Mouse (Mus musculus): ENCODE measurements around the gene Ddx54. TPM values are rescaled to one million over a fixed set of nuclear protein-coding genes. Genes with fewer than 3 reads are reported as not detected.
A peak's percentile ranks its signal among the peaks of the same experiment; 100 is the strongest.

Gene Ddx54
- total and polyA plus RNA-seq, 2 experiments from 2014 or later, result 32.6 to 36.2 TPM

DNA sequence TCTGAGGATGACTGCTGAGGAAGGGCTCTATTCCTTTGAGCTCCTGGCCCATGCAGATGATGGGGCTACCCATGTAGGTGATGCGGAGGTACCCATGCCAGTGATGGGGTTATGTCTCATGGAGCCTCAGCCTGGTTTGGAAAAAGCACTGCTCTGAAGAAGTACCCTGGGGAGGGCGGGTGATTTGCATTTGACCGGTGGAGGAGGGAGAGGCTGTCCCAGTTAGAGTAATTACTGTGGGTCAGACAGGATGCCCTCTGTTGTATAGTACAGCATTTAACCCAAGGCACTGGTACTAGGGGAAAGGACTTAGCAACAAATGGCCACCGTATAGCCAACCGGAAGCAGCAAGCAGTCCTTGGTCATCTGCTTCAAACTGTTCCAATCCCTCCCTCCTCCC lies 22.3 kb downstream of the Ddx54 start:
- Histone ChIP-seq H3K27me3 (ENCODE audit: insufficient read depth, low read length) (no peaks in the 10 kb centered on the region), H3K9me3 (ENCODE audit: low read length) (no peaks in the 10 kb centered on the region), H3K4me2 (ENCODE audit: low read depth, low read length, poor library complexity, severe bottlenecking) (no peak overlapping the region), H3K36me3 (ENCODE audit: insufficient read depth, low read length) (no peaks in the 10 kb centered on the region), H3K9ac (replicated peaks; ENCODE audit: low read length, poor library complexity, severe bottlenecking) (no peak overlapping the region), H3K4me3 (ENCODE audit: low read depth, low read length) (no peak overlapping the region), H3K4me1 (ENCODE audit: insufficient read depth, low read length) (no peaks in the 10 kb centered on the region), H3K27ac (ENCODE audit: low read depth, low read length) (no peak overlapping the region)
- DNase-seq (ENCODE audit: low spot score) (no peak), ATAC-seq (ENCODE audit: low FRiP score) (no peak)
- 54% methylated on average over 5 of the region's 5 CpGs for WGBS
- no peak for TF ChIP-seq CTCF (IDR thresholded peaks at IDR 0.05)

DNA sequence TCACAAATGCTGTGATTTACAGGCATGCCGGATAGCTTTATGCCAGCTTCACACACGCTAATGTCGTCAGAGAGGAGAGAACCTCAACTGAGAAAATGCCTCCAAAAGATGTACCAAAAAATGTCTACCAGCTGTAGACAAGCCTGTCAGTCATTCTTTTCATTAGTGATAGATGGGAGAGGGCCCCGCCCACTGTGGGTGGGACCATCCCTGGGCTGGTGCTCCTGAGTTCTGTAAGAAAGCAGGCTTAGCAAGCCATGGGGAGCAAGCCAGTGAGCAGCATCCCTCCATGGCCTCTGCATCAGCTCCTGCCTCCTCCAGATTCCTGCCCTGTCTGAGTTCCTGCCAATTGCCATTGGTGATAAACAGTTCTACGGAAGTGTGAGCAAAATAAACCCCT lies 23.1 kb downstream of the Ddx54 start:
- H3K4me2 ChIP-seq (ENCODE audit: low read depth, low read length, poor library complexity, severe bottlenecking), result no peak overlapping the region
- H3K27ac ChIP-seq (ENCODE audit: low read depth, low read length), result no peak overlapping the region
- H3K9ac ChIP-seq (replicated peaks; ENCODE audit: low read length, poor library complexity, severe bottlenecking), result no peak overlapping the region
- H3K4me1 ChIP-seq (ENCODE audit: insufficient read depth, low read length), result no peaks in the 10 kb centered on the region
- TF ChIP-seq CTCF (IDR thresholded peaks at IDR 0.05), result no peak
- no peak overlapping the region for H3K4me3 ChIP-seq (ENCODE audit: low read depth, low read length)
- H3K36me3 ChIP-seq (ENCODE audit: insufficient read depth, low read length), result no peaks in the 10 kb centered on the region
- WGBS, result 86% methylated on average over 5 of the region's 5 CpGs
- ATAC-seq (ENCODE audit: low FRiP score) (no peak), DNase-seq (ENCODE audit: low spot score) (no peak)
- H3K27me3 ChIP-seq (ENCODE audit: insufficient read depth, low read length), result no peaks in the 10 kb centered on the region
- no peaks in the 10 kb centered on the region for H3K9me3 ChIP-seq (ENCODE audit: low read length)

DNA sequence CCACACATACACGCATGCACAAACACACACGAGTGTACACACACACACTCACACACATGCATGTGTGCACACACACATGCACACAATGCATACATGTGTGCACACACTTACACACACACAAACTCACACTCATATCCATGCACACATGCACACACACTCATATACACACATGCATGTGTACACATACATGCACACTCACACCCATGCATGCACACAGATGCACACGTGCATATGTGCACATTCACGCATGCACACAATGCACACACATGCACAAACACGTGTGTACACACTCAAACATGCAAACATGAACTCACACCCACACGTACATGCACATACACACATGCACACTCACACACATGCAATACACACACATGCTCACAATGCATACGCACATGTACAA lies 27.6 kb downstream of the Ddx54 start:
- Histone ChIP-seq H3K9me3 (ENCODE audit: low read length) (no peaks in the 10 kb centered on the region), H3K4me2 (ENCODE audit: low read depth, low read length, poor library complexity, severe bottlenecking) (no peak overlapping the region), H3K27ac (ENCODE audit: low read depth, low read length) (no peak overlapping the region), H3K4me3 (ENCODE audit: low read depth, low read length) (no peak overlapping the region), H3K36me3 (ENCODE audit: insufficient read depth, low read length) (no peaks in the 10 kb centered on the region), H3K4me1 (ENCODE audit: insufficient read depth, low read length) (no peaks in the 10 kb centered on the region), H3K27me3 (ENCODE audit: insufficient read depth, low read length) (no peaks in the 10 kb centered on the region), H3K9ac (replicated peaks; ENCODE audit: low read length, poor library complexity, severe bottlenecking) (no peak overlapping the region)
- no peak for TF ChIP-seq CTCF (IDR thresholded peaks at IDR 0.05)
- WGBS, result 88% methylated on average over 7 of the region's 7 CpGs
- DNase-seq (ENCODE audit: low spot score) (no peak), ATAC-seq (ENCODE audit: low FRiP score) (no peak)

DNA sequence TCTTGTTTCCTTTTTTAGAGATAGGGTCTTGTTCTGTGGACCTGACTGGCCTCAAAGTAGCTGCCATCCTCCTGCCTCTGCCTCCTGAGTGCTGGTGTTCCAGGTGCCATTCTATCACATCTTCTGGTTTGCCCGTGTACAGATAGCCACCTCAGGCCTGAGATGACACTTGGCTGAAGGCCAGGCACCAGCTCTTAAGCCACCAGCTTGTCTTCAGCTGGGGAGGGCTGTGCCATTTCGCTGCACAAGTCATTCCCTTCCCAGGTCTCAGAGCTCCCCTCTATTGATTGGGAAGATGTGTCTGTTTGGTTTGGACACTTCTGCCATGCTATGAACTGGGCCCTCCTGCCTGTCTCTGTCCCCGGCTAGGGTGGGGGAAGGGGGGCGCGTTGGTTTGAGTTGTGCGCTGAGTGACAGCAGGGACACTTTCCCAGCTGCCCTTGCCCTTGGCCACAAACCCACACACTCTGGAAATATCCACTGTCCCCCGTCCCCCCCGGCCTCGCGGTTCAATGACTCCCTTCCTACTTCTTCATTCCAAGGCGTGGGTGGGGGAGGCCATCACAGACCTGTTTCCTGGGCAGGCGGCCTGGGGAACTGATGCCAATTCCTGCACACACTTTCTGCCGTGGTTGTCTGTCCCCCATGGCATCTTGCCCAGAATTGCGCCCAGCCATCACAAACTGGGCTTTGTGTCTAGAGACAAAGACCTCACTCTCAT lies 31.0 kb downstream of the Ddx54 start:
- H3K4me1 ChIP-seq (ENCODE audit: insufficient read depth, low read length), result no peaks in the 10 kb centered on the region
- no peak overlapping the region for H3K9ac ChIP-seq (replicated peaks; ENCODE audit: low read length, poor library complexity, severe bottlenecking)
- no peak overlapping the region for H3K4me2 ChIP-seq (ENCODE audit: low read depth, low read length, poor library complexity, severe bottlenecking)
- H3K36me3 ChIP-seq (ENCODE audit: insufficient read depth, low read length), result no peaks in the 10 kb centered on the region
- H3K27ac ChIP-seq (ENCODE audit: low read depth, low read length), result no peak overlapping the region
- DNase-seq (ENCODE audit: low spot score), result peak; percentile 41
- 63% methylated on average over 14 of the region's 14 CpGs for WGBS
- no peak for ATAC-seq (ENCODE audit: low FRiP score)
- no peaks in the 10 kb centered on the region; the same call in 1 of the 2 replicates for H3K27me3 ChIP-seq (ENCODE audit: insufficient read depth, low read length)
- no peak overlapping the region for H3K4me3 ChIP-seq (ENCODE audit: low read depth, low read length)
- no peaks in the 10 kb centered on the region for H3K9me3 ChIP-seq (ENCODE audit: low read length)
- TF ChIP-seq CTCF (IDR thresholded peaks at IDR 0.05), result no peak

DNA sequence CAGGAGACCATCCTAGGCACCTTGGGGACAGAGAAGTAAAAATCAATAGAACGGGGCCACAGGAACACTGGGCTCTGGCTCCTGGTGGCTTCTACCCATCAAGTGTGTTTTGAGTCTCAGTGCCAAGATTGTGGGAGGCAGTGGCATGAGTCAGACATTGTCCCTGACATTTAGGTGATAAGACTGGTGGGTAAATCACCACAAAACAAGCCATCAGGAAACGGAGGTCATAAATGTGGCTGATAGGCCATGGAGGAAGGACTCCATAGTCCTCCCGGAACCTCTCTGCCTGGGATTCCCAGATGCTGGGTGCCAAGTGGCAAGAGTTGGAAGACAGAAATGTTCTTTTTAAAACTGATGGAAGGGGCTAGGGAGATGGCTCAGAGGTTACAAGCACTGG lies 31.7 kb downstream of the Ddx54 start:
- Histone ChIP-seq H3K4me1 (ENCODE audit: insufficient read depth, low read length) (peaks cover 6% of the 10 kb centered on the region; the same call in 1 of the 2 replicates), H3K4me2 (ENCODE audit: low read depth, low read length, poor library complexity, severe bottlenecking) (no peak overlapping the region), H3K27me3 (ENCODE audit: insufficient read depth, low read length) (peaks cover 5% of the 10 kb centered on the region; the same call in 1 of the 2 replicates), H3K27ac (ENCODE audit: low read depth, low read length) (no peak overlapping the region), H3K9me3 (ENCODE audit: low read length) (no peaks in the 10 kb centered on the region), H3K4me3 (ENCODE audit: low read depth, low read length) (no peak overlapping the region), H3K36me3 (ENCODE audit: insufficient read depth, low read length) (no peaks in the 10 kb centered on the region), H3K9ac (replicated peaks; ENCODE audit: low read length, poor library complexity, severe bottlenecking) (no peak overlapping the region)
- WGBS, result 88% methylated on average over 3 of the region's 3 CpGs
- TF ChIP-seq CTCF (IDR thresholded peaks at IDR 0.05), result no peak
- ATAC-seq (ENCODE audit: low FRiP score), result no peak
- DNase-seq (ENCODE audit: low spot score), result no peak

DNA sequence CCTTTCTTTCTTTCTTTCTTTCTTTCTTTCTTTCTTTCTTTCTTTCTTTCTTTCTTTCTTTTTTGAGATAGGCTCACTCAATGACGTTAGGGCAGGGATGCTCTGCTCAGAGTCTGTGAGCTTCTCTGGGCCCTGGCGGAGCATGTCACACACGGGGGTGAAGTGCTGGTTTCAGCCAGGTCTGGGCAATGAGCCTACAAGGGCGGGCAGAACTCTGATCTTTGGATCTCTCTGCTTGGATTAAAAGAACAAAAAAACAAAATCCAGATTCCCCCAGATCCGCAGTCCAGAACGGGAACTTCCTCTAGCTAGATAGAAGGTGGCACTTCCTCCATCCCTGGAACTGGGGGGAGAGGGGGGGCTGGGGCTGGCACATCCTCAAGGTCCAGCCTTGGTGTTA lies 33.3 kb downstream of the Ddx54 start:
- Histone ChIP-seq H3K4me1 (ENCODE audit: insufficient read depth, low read length) (peaks cover 6% of the 10 kb centered on the region; the same call in 1 of the 2 replicates), H3K4me2 (ENCODE audit: low read depth, low read length, poor library complexity, severe bottlenecking) (no peak overlapping the region), H3K4me3 (ENCODE audit: low read depth, low read length) (no peak overlapping the region), H3K27me3 (ENCODE audit: insufficient read depth, low read length) (peaks cover 14% of the 10 kb centered on the region; the same call in 1 of the 2 replicates), H3K9me3 (ENCODE audit: low read length) (no peaks in the 10 kb centered on the region), H3K36me3 (ENCODE audit: insufficient read depth, low read length) (no peaks in the 10 kb centered on the region), H3K27ac (ENCODE audit: low read depth, low read length) (no peak overlapping the region), H3K9ac (replicated peaks; ENCODE audit: low read length, poor library complexity, severe bottlenecking) (no peak overlapping the region)
- ATAC-seq (ENCODE audit: low FRiP score) (no peak), DNase-seq (ENCODE audit: low spot score) (peak; percentile 56)
- TF ChIP-seq CTCF (IDR thresholded peaks at IDR 0.05), result no peak
- 50% methylated on average over 6 of the region's 6 CpGs for WGBS
